Mouse (Mus musculus): ENCODE data around the gene Gm18596. TPM values are rescaled to one million over a fixed set of nuclear protein-coding genes. Genes with fewer than 3 reads are reported as not detected.

The Gm18596 gene
- not detected in 2 replicates for polyA plus RNA-seq (2012; rRNA removed)

GRCm38 (mm10) chr10:77741924-77742688 is at the start of gene Gm18596:
Gene Gm18596 (minus strand): TSS chr10:77742638.

DNA sequence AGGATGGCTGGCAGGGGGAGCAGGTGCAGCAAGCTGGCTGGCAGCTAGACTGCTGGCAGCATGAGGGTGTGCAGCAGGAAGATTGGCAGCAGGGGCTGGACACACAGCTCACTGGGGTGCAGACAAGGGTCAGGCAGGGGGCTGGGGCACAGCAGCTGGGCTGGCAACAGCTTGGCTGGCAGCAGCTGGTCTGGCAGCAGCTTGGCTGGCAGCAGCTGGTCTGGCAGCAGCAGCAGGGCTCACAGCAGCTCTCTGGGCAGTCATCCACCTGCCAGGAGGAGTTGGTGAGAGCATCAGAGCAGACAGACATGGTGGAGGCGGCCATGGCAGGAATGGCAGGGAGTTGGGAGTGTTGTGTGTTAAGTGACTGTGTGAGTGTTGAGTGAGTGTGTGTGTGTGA is 45.4 kb upstream of the Gm18596 start, which contains the start of gene Gm7137:
Gm7137 (minus strand) TSS at position 325 of the 400 bp plus-strand sequence.

GRCm38 (mm10) chr10:77782442-77782841 is 40.0 kb upstream of the Gm18596 start, which contains the start of gene Gm3250:
Gene Gm3250 (minus strand): TSS chr10:77782542.

DNA sequence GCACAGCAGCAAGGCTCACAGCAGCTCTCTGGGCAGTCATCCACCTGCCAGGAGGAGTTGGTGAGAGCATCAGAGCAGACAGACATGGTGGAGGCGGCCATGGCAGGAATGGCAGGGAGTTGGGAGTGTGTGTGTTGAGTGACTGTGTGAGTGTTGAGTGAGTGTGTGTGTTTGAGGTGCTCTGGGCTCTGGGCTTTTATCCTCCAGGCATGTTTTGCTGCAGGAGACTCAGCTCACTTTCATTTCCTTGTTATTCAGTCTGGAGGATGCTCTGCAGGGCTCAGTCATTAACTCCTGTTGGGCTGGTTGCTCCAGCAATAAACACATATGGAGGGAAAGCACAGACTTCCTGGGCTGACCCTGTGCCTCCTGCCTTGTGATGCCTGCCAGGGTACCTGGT is 34.4 kb upstream of the Gm18596 start, which contains the start of gene Gm7138:
Gm7138 (minus strand) TSS at position 101 of the 400 bp plus-strand sequence.

DNA sequence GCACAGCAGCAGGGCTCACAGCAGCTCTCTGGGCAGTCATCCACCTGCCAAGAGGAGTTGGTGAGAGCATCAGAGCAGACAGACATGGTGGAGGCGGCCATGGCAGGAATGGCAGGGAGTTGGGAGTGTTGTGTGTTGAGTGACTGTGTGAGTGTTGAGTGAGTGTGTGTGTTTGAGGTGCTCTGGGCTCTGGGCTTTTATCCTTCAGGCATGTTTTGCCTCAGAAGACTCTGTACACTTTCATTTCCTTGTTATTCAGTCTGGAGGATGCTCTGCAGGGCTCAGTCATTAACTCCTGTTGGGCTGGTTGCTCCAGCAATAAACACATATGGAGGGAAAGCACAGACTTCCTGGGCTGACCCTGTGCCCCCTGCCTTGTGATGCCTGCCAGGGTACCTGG is 28.8 kb upstream of the Gm18596 start, which contains the start of gene Gm3238:
Gm3238 (minus strand) TSS at position 101 of the 400 bp plus-strand sequence.

GRCm38 (mm10) chr10:77759582-77759981 is 17.1 kb upstream of the Gm18596 start, which contains the start of gene Gm3233:
Gene Gm3233 (minus strand): TSS chr10:77759682.

DNA sequence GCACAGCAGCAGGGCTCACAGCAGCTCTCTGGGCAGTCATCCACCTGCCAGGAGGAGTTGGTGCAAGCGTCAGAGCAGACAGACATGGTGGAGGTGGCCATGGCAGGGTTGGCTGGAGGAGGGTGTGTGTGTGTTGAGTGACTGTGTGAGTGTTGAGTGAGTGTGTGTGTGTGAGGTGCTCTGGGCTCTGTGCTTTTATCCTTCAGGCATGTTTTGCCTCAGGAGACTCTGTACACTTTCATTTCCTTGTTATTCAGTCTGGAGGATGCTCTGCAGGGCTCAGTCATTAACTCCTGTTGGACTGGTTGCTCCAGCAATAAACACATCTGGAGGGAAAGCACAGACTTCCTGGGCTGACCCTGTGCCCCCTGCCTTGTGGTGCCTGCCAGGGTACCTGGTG is 8.8 kb upstream of the Gm18596 start, which contains the start of gene Gm9736:
Gm9736 (minus strand) TSS at position 101 of the 400 bp plus-strand sequence.

DNA sequence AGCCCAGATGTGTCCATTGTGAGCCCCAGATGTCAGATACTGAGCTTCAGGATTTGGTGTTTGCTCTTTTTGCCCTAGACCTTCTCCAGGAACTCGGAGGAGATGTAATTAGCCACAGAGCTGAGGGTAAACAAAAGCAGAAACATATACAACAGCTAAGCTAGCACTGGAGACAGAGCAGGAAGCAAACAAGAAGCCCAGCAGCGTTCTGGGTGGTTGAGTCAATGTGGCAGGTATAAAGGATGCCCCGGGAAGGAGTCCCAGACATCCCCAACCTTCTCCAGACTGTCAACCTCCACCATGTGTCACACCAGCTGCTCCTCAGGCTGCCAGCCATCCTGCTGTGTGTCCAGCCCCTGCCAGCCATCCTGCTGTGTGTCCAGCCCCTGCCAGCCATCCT is 16.3 kb downstream of the Gm18596 start, which contains the start of gene Gm10100:
Gm10100 (plus strand) TSS at position 301 of the 400 bp plus-strand sequence.

DNA sequence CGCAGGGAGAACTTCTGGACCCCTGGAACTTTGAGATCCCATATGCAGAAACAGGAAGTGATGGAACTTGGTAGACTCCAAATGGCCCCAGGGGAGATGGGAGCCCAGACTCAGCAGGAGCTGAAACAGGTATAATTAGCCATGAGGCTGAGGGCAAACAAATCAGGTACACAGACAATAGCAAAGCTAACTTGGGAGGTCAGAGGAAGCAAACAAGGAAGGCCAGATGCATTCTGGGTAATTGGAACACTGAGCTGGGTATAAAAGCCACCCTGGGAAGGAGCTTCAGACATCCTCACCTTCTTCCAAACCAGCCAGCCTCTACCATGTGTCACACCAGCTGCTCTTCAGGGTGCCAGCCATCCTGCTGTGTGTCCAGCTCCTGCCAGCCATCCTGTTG is 22.1 kb downstream of the Gm18596 start, which contains the start of gene Krtap12-1:
Krtap12-1 (plus strand) TSS at position 301 of the 400 bp plus-strand sequence.

GRCm38 (mm10) chr10:77715507-77715906 is 26.9 kb downstream of the Gm18596 start, which contains the start of gene Gm10142:
Gene Gm10142 (plus strand): TSS chr10:77715807.

GRCm38 (mm10) chr10:77711157-77711556 is 31.3 kb downstream of the Gm18596 start, which contains the start of gene Gm10024:
Gene Gm10024 (plus strand): TSS chr10:77711457.

DNA sequence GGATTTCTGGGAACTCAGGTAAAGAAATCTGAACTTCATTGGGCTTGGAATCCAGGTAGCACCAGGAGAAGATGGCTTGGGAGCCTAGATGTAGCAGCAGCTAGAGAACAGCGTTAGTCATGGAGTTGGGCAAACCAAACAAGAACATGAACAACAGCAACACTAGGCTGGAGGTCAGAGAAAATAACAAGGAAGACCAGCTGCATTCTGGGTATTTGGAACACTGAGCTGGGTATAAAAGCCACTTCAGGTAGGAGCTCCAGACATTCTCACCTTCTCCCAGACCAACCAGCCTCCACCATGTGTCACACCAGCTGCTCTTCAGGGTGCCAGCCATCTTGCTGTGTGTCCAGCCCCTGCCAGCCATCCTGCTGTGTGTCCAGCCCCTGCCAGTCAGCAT is 36.1 kb downstream of the Gm18596 start, which contains the start of gene Gm10272:
Gm10272 (plus strand) TSS at position 301 of the 400 bp plus-strand sequence.

DNA sequence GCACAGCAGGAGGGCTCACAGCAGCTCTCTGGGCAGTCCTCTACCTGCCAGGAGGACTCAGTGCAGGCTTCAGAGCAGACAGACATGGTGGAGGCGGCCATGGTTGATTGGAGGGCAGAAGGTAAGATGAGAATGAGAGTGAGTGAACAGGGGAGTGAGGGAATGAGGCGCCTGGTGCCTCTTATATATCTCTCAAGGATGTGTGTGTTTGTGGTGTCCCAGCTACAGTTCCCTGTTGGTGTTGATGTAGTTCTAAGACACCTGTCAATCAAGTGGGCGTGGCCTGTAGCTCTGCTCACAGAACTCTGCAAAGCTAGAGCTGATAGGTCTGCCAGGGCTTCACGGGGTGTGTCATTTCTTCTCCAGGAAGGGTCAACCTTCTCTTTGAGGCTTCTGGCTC is 45.3 kb downstream of the Gm18596 start, which contains the start of gene Gm9508:
Gm9508 (minus strand) TSS at position 101 of the 400 bp plus-strand sequence.

Other genes starting within 250 kb of the Gm18596 start
- gene Fam207a, start 226.9 kb downstream of the Gm18596 start, polyA plus RNA-seq (2012; rRNA removed): 35.5 and 67.5 TPM in 2 replicates
- gene Itgb2, start 212.4 kb downstream of the Gm18596 start, polyA plus RNA-seq (2012; rRNA removed): 1.3 and 1.8 TPM in 2 replicates
- 66.2 and 75.4 TPM in 2 replicates for gene Pttg1ip, start 160.9 kb downstream of the Gm18596 start, polyA plus RNA-seq (2012; rRNA removed)
- 343 and 431 TPM in 2 replicates for gene Sumo3, start 136.5 kb downstream of the Gm18596 start, polyA plus RNA-seq (2012; rRNA removed)
- gene Gm49325, start 136.4 kb downstream of the Gm18596 start, polyA plus RNA-seq (2012; rRNA removed): 75.0 and 115 TPM in 2 replicates
- gene Ube2g2, start 120.4 kb downstream of the Gm18596 start, polyA plus RNA-seq (2012; rRNA removed): 58.8 and 134 TPM in 2 replicates
- 0.92 and 1.3 TPM in 2 replicates for gene Tspear, start 56.1 kb downstream of the Gm18596 start, polyA plus RNA-seq (2012; rRNA removed)
- not detected in 2 replicates for gene Gm19402, start 51.9 kb downstream of the Gm18596 start, polyA plus RNA-seq (2012; rRNA removed)
- gene Gm9508, start 45.4 kb downstream of the Gm18596 start, polyA plus RNA-seq (2012; rRNA removed): not detected in 2 replicates
- gene Gm10272, start 36.0 kb downstream of the Gm18596 start, polyA plus RNA-seq (2012; rRNA removed): not detected in 2 replicates
- not detected in 2 replicates for gene Gm10024, start 31.2 kb downstream of the Gm18596 start, polyA plus RNA-seq (2012; rRNA removed)
- gene Gm10142, start 26.8 kb downstream of the Gm18596 start, polyA plus RNA-seq (2012; rRNA removed): not detected in 2 replicates
- gene Krtap12-1, start 22.0 kb downstream of the Gm18596 start, polyA plus RNA-seq (2012; rRNA removed): not detected in 2 replicates
- not detected in 2 replicates for gene Gm10100, start 16.2 kb downstream of the Gm18596 start, polyA plus RNA-seq (2012; rRNA removed)
- gene Gm9736, start 8.7 kb upstream of the Gm18596 start, polyA plus RNA-seq (2012; rRNA removed): not detected in 2 replicates
- not detected in 2 replicates for gene Gm3233, start 17.0 kb upstream of the Gm18596 start, polyA plus RNA-seq (2012; rRNA removed)
- gene Gm3238, start 28.7 kb upstream of the Gm18596 start, polyA plus RNA-seq (2012; rRNA removed): not detected in 2 replicates
- not detected in 2 replicates for gene Gm7138, start 34.3 kb upstream of the Gm18596 start, polyA plus RNA-seq (2012; rRNA removed)
- gene Gm3250, start 39.9 kb upstream of the Gm18596 start, polyA plus RNA-seq (2012; rRNA removed): not detected in 2 replicates
- gene Gm7137, start 45.6 kb upstream of the Gm18596 start, polyA plus RNA-seq (2012; rRNA removed): not detected in 2 replicates
- not detected in 2 replicates for gene Gm9639, start 52.4 kb upstream of the Gm18596 start, polyA plus RNA-seq (2012; rRNA removed)
- gene Gm19668, start 56.5 kb upstream of the Gm18596 start, polyA plus RNA-seq (2012; rRNA removed): not detected in 2 replicates
- gene Gm9507, start 69.2 kb upstream of the Gm18596 start, polyA plus RNA-seq (2012; rRNA removed): 0.08 TPM in 1 of 2 replicates, not detected in the other
- gene Gm2696, start 72.0 kb upstream of the Gm18596 start, polyA plus RNA-seq (2012; rRNA removed): not detected in 2 replicates
- gene Krtap10-4, start 84.5 kb upstream of the Gm18596 start, polyA plus RNA-seq (2012; rRNA removed): not detected in 2 replicates
- gene Krtap10-10, start 93.3 kb upstream of the Gm18596 start, polyA plus RNA-seq (2012; rRNA removed): not detected in 2 replicates
- not detected in 2 replicates for gene Gm36176, start 104.2 kb upstream of the Gm18596 start, polyA plus RNA-seq (2012; rRNA removed)
- gene Gm10318, start 110.2 kb upstream of the Gm18596 start, polyA plus RNA-seq (2012; rRNA removed): 0.06 TPM in 1 of 2 replicates, not detected in the other
- gene Gm3285, start 119.3 kb upstream of the Gm18596 start, polyA plus RNA-seq (2012; rRNA removed): not detected in 2 replicates
- gene Lrrc3, start 159.9 kb upstream of the Gm18596 start, polyA plus RNA-seq (2012; rRNA removed): 2.4 and 3.4 TPM in 2 replicates
- gene Trpm2, start 227.9 kb upstream of the Gm18596 start, polyA plus RNA-seq (2012; rRNA removed): 0.83 and 1.2 TPM in 2 replicates
- 38.5 and 61.8 TPM in 2 replicates for gene 1810043G02Rik, start 235.9 kb upstream of the Gm18596 start, polyA plus RNA-seq (2012; rRNA removed)

All from central nervous system, embryonic 11.5 days (tissue).